Mouse (Mus musculus) kidney, postnatal 10 days (tissue): Measurements from ENCODE around the gene Usp4.
A peak's percentile ranks its signal among the peaks of the same experiment; 100 is the strongest.

Source experiments
- DNase-seq: peaks from one replicate; pipeline ENCODE4 v3.0.0; 2021; ENCODE audit warnings: mixed read lengths

Gene Usp4

DNA sequence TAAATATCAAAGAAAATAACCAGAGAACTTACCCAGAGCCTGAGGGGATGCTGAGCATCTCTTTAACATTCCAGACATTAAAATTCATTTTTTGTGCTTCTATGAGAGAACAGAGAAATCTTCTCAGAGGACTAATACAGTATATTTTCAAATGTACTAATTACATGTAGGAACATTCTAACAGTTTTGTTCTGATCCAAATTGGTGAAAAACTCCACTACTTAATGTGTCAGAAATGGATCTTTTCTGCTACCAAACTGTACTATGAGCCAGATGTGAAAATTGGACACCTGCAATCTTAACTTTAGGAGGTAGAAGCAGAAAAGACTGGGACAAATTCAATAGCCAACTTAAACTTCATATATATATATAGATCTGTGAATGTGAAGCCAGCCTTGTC, 80.7 kb downstream of the Usp4 start, which contains the start of gene Ccdc36:
TSS of gene Ccdc36 (minus strand) at position 101 of the 400 bp plus-strand sequence.
- DNase-seq = no peak

DNA sequence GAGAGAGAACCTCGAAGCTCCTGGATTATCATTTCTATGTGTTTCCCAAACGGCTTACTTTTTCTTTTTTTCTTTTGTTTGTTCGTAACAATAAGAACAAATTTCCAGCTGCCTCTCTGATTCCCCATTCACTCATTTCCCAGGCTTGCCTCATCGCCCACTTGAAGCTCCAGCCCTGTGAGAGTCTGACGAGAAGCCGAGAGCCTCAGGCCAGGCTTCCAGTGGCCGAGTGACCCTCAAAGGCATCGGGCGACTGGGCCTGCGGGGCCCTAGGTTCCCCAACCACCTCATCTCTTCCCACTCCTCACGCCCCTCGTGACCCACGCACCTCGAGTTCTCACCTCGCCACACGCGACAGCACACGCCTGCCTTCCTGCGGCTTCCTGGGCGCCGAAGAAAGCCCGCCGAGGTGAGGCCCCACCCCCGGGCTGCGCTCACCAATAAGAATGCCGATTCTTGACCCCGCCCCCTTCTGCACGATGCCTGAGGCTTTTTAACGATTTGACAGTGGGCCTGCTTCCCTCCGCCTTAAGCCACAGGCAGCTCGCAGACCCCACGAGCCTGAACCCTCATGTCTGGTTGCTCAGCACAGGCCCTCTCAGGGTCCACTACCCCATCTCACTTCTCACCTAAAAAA, 83.9 kb downstream of the Usp4 start:
- peak; percentile 55 for DNase-seq

DNA sequence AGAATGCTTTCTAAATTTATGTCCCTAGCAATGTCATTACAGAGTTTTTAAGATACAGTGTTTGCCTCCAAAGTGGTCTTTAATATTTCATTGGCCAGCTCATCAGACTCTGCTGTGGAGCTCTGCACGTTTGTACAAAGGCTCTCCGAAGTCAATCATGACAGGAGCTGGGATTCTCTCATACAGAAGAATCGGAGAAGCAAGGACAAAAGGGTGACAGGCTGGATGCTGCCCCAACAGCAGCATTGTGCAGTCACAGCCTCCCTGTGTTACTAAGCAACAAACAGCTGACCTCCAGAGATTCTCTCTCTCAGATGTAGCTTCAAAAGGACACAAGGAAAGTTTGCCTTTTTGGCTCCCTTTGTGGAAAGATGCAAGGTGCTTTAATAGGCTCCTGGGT, 88.5 kb downstream of the Usp4 start, which contains the start of gene BC048562:
TSS of gene BC048562 (plus strand) at position 301 of the 400 bp plus-strand sequence.
- no peak for DNase-seq

DNA sequence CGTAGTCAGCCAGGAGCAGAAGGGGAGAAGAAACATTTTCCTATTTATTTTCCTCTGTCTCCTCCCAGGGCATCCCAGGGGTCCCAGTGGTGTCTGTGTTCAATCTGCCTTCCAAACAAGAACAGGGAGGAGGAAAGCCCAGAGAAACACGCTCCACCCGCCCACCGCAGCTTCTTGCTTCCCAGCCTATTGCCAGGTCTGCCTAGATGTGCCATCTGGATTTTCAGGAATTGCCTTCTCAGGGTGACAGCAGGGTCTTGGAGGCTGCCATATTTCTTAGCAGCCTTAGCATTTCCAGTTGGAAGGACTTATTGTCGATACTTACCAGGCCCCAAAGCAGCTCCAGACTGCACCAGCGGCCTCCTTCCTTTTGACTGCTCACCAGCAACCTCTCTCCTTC, 91.5 kb downstream of the Usp4 start:
- DNase-seq = no peak

DNA sequence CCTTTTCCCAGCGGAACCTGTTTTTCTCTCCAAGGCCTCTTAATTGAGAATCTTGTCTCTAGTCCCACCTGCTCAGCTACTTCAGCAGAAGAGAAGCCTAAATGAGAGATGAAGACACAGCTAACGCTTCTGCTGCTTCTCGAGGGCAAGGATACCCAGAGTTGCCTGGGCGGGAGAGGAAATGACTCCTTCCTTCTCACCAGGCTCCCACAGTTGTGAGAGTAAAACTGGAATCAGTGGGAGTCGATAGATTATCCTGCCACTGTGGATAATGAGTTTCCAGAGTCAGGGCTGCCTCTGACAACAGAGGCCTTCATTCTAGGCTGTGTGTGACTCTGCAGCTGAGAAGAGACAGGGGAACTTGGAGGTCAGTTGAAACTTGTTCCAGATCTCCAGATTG, 92.8 kb downstream of the Usp4 start:
- DNase-seq = no peak

DNA sequence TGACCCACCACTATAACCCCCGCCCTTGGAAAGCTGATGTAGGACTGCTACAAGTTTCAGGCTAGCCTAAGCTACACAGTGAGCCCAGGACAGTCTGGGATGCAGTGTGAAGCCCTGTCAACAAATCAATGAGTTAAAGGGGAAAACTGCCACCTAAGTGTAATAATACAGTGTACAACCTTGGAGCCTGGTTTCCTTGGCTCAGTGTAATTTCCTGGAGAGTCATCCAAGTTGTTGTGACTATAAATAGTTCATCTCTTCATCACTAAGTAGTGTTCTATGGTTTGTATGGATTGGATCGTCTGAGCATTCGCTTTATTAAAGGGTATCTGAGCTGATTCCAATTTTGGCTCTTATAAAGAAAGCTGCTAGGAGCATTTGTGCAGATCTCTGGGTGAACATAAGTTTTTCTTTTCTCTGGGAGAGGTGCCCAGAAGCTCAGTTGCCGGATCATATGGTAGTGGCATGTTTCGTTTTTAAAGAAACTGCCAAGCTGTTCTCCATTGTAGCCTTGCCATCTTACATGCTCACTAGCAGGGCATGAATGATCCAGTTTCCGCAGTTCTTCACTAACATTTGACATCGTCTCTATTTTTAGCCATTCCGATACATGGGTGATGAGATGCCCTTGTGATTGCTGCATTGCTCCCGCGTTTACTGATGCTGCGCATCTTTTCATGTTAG, 93.7 kb downstream of the Usp4 start:
- no peak for DNase-seq
